Comparison of ENCODE assay signal across 10 mouse cellular contexts in genomic region chr5:129005416-129005815, GRCm38 (mm10). TPM values are rescaled to one million over a fixed set of nuclear protein-coding genes. Genes with fewer than 3 reads are reported as not detected.
A peak's percentile ranks its signal among the peaks of the same experiment; 100 is the strongest.
DNase-seq lines count a peak whose midpoint lies in the region; ATAC-seq and TF ChIP-seq lines count a peak whose summit lies in the region.
"Had no signal": no experiment of that assay in that cellular context is flagged by ENCODE, and none has a peak within 500 bp of the region (broad histone marks: within the 10 kb centered on the region; RNA-seq: fewer than 3 reads in every experiment).

No protein-coding gene starts in this region.

- no peak for ATAC-seq in heart, postnatal 0 days (ENCODE audit: insufficient read depth, low read depth)

- H3K27me3 ChIP-seq in heart, postnatal 0 days (ENCODE audit: control insufficient read depth, insufficient read depth, low read length), result no peaks in the 10 kb centered on the region
- H3K27me3 ChIP-seq: stomach, embryonic 15.5 days had no signal

- H3K4me2 ChIP-seq in heart, postnatal 0 days (ENCODE audit: low read depth, low read length), result peak overlapping the region; percentile 86

- 66% methylated on average over 3 of the region's 3 CpGs for WGBS in heart, postnatal 0 days

- H3K4me1 ChIP-seq in heart, postnatal 0 days (ENCODE audit: control insufficient read depth, insufficient read depth), result peaks cover 18% of the 10 kb centered on the region

- no peak for TF ChIP-seq CTCF in heart, postnatal 0 days (IDR thresholded peaks at IDR 0.05; ENCODE audit: low read depth)

- no peaks in the 10 kb centered on the region for H3K9me3 ChIP-seq in heart, postnatal 0 days (replicated peaks; ENCODE audit: control insufficient read depth, low read length)
- H3K9me3 ChIP-seq: stomach, embryonic 15.5 days had no signal

- H3K9ac ChIP-seq in heart, postnatal 0 days (replicated peaks; ENCODE audit: low read depth, low read length), result no peak overlapping the region
- H3K9ac ChIP-seq: stomach, embryonic 15.5 days had no signal

- H3K27ac ChIP-seq in heart, postnatal 0 days (ENCODE audit: low read depth), result no peak overlapping the region

- peak; percentile 27 to 51 for DNase-seq in adrenal gland, postnatal 36 days
- DNase-seq in adrenal gland, adult 8-10 months, result no peak
- peak; percentile 63 for DNase-seq in layer of hippocampus, adult 9-11 months
- no peak for DNase-seq in layer of hippocampus, adult 8-10 months (ENCODE audit: low spot score in 2 of 2)
- DNase-seq in adipocyte (ENCODE audit: low spot score), result peak; percentile 91
- no peak for DNase-seq in heart, postnatal 0 days (ENCODE audit: low spot score)
- DNase-seq in frontal cortex, adult 2 months (ENCODE audit: extremely low spot score in 1 of 2, low spot score in 1 of 2), result no peak
- no peak for DNase-seq in urinary bladder, adult 2 months (ENCODE audit: low spot score)
- DNase-seq: gastrocnemius, postnatal 14 days had no signal

- H3K36me3 ChIP-seq in heart, postnatal 0 days (replicated peaks; ENCODE audit: control insufficient read depth, insufficient read depth, low read length), result no peaks in the 10 kb centered on the region
- H3K36me3 ChIP-seq: stomach, embryonic 15.5 days had no signal

- no peak for TF ChIP-seq EP300 in heart, postnatal 0 days (IDR thresholded peaks at IDR 0.05; ENCODE audit: low read depth)

- H3K4me3 ChIP-seq in heart, postnatal 0 days (ENCODE audit: low read depth, low read length), result no peak overlapping the region

RNA-seq across cellular contexts. Expression of gene Stx2, which starts 3.0 kb away (rescaled TPM):
- 10 to 100 TPM; 22.9 to 26.9 TPM for total RNA-seq in adrenal gland, postnatal 36 days (2021)
- total RNA-seq in adrenal gland, adult 8-10 months (2022), result 10 to 100 TPM; 24.9 to 32.9 (median 26.9) TPM
- 10 to 100 TPM; 28.6 to 39.2 (median 33.4) TPM for total RNA-seq in layer of hippocampus, adult 8-10 months (2022)
- 19.8 and 36.8 TPM in 2 replicates for total RNA-seq in heart, postnatal 0 days (2014; rRNA removed; ENCODE audit: low replicate concordance)
- polyA plus RNA-seq in heart, postnatal 0 days (2015; fragmentation: Nextera tagmentation; extraction: Ambion mirVana), result 14.6 and 16.3 TPM in 2 replicates
- 37.6 and 44.6 TPM in 2 replicates for polyA plus RNA-seq in frontal cortex, adult 2 months (2012; rRNA removed)
- 45.6 and 49.8 TPM in 2 replicates for polyA plus RNA-seq in urinary bladder, adult 2 months (2012; rRNA removed)

RNA-seq across cellular contexts. Expression of gene Ran, which starts 14.5 kb away (rescaled TPM):
- total RNA-seq in adrenal gland, postnatal 36 days (2021), result 100 to 1,000 TPM; 222 to 226 TPM
- 100 to 1,000 TPM; 137 to 213 (median 176) TPM for total RNA-seq in adrenal gland, adult 8-10 months (2022)
- 100 to 1,000 TPM; 159 to 183 (median 167) TPM for total RNA-seq in layer of hippocampus, adult 8-10 months (2022)
- 128 and 989 TPM in 2 replicates for total RNA-seq in heart, postnatal 0 days (2014; rRNA removed; ENCODE audit: low replicate concordance)
- 188 and 196 TPM in 2 replicates for polyA plus RNA-seq in heart, postnatal 0 days (2015; fragmentation: Nextera tagmentation; extraction: Ambion mirVana)
- polyA plus RNA-seq in frontal cortex, adult 2 months (2012; rRNA removed), result 132 and 137 TPM in 2 replicates
- 85.8 and 88.0 TPM in 2 replicates for polyA plus RNA-seq in urinary bladder, adult 2 months (2012; rRNA removed)

RNA-seq across cellular contexts. Expression of gene Rimbp2, which starts 52.1 kb away (rescaled TPM):
- total RNA-seq in adrenal gland, postnatal 36 days (2021), result 1 to 10 TPM; 3.9 to 5.4 TPM
- total RNA-seq in adrenal gland, adult 8-10 months (2022), result 10 to 100 TPM in 2 of 4 experiments, 1 to 10 TPM in 2; 5.3 to 12.5 (median 9.7) TPM
- total RNA-seq in layer of hippocampus, adult 8-10 months (2022), result 100 to 1,000 TPM; 109 to 137 (median 123) TPM
- total RNA-seq in heart, postnatal 0 days (2014; rRNA removed; ENCODE audit: low replicate concordance), result 0.04 TPM in 1 of 2 replicates, not detected in the other
- 0.03 and 0.07 TPM in 2 replicates for polyA plus RNA-seq in heart, postnatal 0 days (2015; fragmentation: Nextera tagmentation; extraction: Ambion mirVana)
- 100 and 102 TPM in 2 replicates for polyA plus RNA-seq in frontal cortex, adult 2 months (2012; rRNA removed)
- polyA plus RNA-seq in urinary bladder, adult 2 months (2012; rRNA removed), result 0.04 and 0.12 TPM in 2 replicates

Comparison
In these comparisons a context has a peak if more than half of its experiments do, and no peak if none do; other contexts are left out.
1. DNase-seq: peak in adrenal gland, postnatal 36 days (2 of 2), layer of hippocampus, adult 9-11 months (single experiment) and adipocyte (single experiment); none in adrenal gland, adult 8-10 months (single experiment), layer of hippocampus, adult 8-10 months (0 of 2), heart, postnatal 0 days (single experiment), frontal cortex, adult 2 months (0 of 2) and urinary bladder, adult 2 months (single experiment).
2. RNA of gene Rimbp2, which starts 52.1 kb away (total RNA-seq): 109 to 137 TPM in layer of hippocampus, adult 8-10 months; 5.3 to 12.5 TPM in adrenal gland, adult 8-10 months, 3.9 to 5.4 TPM in adrenal gland, postnatal 36 days and 0.04 TPM in heart, postnatal 0 days; every median in the first group is over 4 times any median in the second.